Mouse (Mus musculus): ENCODE measurements at regions not wholly inside any gene's neighbourhood (a gene's known extent, or its start where the extent isn't known, plus 50 kb on each side); places are given as distances from the start of the nearest gene placed in this dataset.

DNA sequence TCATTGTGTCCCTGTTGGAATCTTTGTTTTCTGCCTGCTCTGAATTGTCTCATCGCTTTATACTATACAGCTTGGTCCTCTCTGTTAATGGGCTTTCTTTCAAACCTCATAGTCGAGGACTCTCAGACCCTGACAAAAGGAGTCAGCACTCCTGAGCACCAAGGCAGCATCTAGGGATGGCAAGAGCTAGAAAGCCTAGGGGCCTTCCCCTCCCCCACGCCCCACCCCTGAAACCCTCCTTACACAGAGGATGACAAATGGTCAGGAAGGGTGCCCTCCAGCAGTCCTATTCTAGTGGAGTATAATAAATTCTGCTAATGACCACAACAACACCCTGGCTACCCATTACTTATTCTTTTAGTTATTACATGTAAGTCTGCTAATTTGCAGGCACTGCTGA lies 74.4 kb downstream of the Tbx19 start:
- no peaks in the 10 kb centered on the region for H3K4me1 ChIP-seq (ENCODE audit: control insufficient read depth, low read depth, low read length)
- no peaks in the 10 kb centered on the region for H3K36me3 ChIP-seq (ENCODE audit: control insufficient read depth, insufficient read depth)
- H3K27ac ChIP-seq (ENCODE audit: low read length): no peak overlapping the region
- no peak overlapping the region for H3K4me2 ChIP-seq (ENCODE audit: low read depth, low read length)
- H3K9me3 ChIP-seq (replicated peaks; ENCODE audit: control insufficient read depth, low read length): no peaks in the 10 kb centered on the region
- no peaks in the 10 kb centered on the region; the same call in 1 of the 2 replicates for H3K27me3 ChIP-seq (ENCODE audit: control insufficient read depth, insufficient read depth, low read depth, low read length)
- ATAC-seq (ENCODE audit: low read depth): no peak
- no peak overlapping the region for H3K4me3 ChIP-seq (ENCODE audit: low read depth, low read length)
- 50% methylated on average over 3 of the region's 3 CpGs for WGBS (ENCODE audit: insufficient replicate concordance)
- H3K9ac ChIP-seq (ENCODE audit: low read depth, low read length): no peak overlapping the region

DNA sequence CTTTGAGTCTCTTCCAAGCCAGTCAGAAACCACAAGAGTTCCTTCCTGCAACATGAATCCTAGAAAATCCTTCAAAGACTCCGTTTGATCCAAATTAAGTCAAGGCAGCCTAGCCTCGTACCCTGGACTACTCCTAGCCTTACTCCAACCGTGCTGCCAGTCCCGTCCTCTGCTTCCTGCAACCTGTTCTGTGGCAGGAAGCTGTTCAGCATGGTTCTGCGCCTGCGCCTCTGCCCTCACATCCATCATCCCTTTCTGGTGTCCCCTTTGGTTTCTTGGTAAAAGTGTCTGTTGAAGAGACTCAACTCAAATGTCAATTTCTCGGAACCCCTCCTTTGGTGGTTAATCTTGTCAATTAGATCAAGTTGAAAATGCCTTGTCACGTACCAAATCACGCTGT lies 75.8 kb downstream of the Tbx19 start:
- Histone ChIP-seq H3K4me1 (ENCODE audit: control insufficient read depth, low read depth, low read length) (no peaks in the 10 kb centered on the region), H3K9me3 (replicated peaks; ENCODE audit: control insufficient read depth, low read length) (no peaks in the 10 kb centered on the region), H3K36me3 (ENCODE audit: control insufficient read depth, insufficient read depth) (no peaks in the 10 kb centered on the region), H3K27ac (ENCODE audit: low read length) (no peak overlapping the region), H3K4me2 (ENCODE audit: low read depth, low read length) (no peak overlapping the region), H3K9ac (ENCODE audit: low read depth, low read length) (no peak overlapping the region), H3K4me3 (ENCODE audit: low read depth, low read length) (no peak overlapping the region), H3K27me3 (ENCODE audit: control insufficient read depth, insufficient read depth, low read depth, low read length) (no peaks in the 10 kb centered on the region)
- no peak for ATAC-seq (ENCODE audit: low read depth)
- WGBS (ENCODE audit: insufficient replicate concordance): 37% methylated on average over 9 of the region's 9 CpGs

DNA sequence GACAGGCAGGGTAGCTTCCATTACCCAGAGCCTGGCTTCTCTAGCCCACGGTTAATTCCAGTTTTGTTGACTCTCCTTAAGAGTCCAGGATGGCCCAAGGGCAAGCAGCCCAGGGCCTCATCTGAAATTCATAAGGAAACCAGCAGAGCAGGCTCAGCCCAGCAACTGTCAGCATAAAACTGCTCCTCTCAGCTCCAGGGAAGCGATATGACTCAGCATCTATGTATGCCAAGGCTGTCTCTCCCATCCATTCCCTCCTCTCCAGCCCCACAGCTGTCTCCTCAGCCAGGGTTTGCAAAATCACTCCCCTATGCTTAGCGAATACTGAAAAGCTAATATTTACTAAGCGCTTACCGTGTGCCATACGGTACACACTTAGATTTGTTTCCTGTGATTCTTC lies 76.4 kb downstream of the Tbx19 start:
- Histone ChIP-seq H3K27me3 (ENCODE audit: control insufficient read depth, insufficient read depth, low read depth, low read length) (no peaks in the 10 kb centered on the region), H3K4me2 (ENCODE audit: low read depth, low read length) (no peak overlapping the region), H3K4me1 (ENCODE audit: control insufficient read depth, low read depth, low read length) (no peaks in the 10 kb centered on the region), H3K9me3 (replicated peaks; ENCODE audit: control insufficient read depth, low read length) (no peaks in the 10 kb centered on the region), H3K9ac (ENCODE audit: low read depth, low read length) (no peak overlapping the region), H3K27ac (ENCODE audit: low read length) (no peak overlapping the region), H3K4me3 (ENCODE audit: low read depth, low read length) (no peak overlapping the region), H3K36me3 (ENCODE audit: control insufficient read depth, insufficient read depth) (no peaks in the 10 kb centered on the region)
- 62% methylated on average over 6 of the region's 6 CpGs for WGBS (ENCODE audit: insufficient replicate concordance)
- ATAC-seq (ENCODE audit: low read depth): no peak

DNA sequence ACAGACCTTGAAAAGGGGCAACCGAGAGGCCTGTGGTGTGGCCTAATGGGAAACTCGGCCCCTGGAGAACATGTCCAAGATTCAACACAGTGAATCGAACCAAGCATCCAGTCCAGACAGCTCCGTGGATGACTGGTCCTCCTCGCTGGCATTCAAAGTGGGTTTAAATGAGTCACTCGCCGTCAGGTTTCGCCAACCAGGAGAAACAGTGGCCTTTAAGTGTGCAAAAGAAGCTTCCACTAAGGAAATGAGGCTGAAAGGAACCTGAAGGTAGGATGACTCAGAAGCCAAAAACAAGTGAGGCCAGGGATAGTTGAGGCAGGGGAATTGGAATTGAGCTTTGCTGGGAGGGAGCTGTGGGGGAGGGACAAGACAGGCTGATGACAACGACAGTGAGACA lies 80.2 kb downstream of the Tbx19 start:
- 67% methylated on average over 9 of the region's 9 CpGs for WGBS (ENCODE audit: insufficient replicate concordance)
- H3K4me3 ChIP-seq (ENCODE audit: low read depth, low read length): no peak overlapping the region
- no peak overlapping the region for H3K4me2 ChIP-seq (ENCODE audit: low read depth, low read length)
- H3K27me3 ChIP-seq (ENCODE audit: control insufficient read depth, insufficient read depth, low read depth, low read length): no peaks in the 10 kb centered on the region
- H3K9me3 ChIP-seq (replicated peaks; ENCODE audit: control insufficient read depth, low read length): no peaks in the 10 kb centered on the region
- H3K9ac ChIP-seq (ENCODE audit: low read depth, low read length): no peak overlapping the region
- no peak overlapping the region for H3K27ac ChIP-seq (ENCODE audit: low read length)
- H3K36me3 ChIP-seq (ENCODE audit: control insufficient read depth, insufficient read depth): no peaks in the 10 kb centered on the region
- no peak for ATAC-seq (ENCODE audit: low read depth)
- no peaks in the 10 kb centered on the region for H3K4me1 ChIP-seq (ENCODE audit: control insufficient read depth, low read depth, low read length)

DNA sequence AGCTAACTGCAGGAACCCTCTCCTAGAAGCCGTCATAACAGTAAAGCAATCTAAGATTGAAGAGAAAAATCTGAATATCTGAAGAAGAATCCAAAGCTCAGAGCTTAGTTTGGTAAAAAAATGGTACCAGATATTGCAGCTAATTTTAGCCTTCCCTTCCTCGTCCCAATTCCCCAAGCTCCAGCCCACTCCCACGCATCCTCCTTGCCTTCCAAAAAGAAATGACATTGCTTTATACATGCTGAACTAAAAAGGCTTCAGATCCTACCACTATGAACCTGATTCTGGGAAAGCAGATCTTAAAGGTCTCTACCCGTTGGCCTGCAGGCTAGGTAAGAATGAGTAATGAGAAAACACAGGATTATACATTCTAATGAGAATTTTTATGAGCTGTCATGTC lies 83.3 kb downstream of the Tbx19 start:
- H3K4me2 ChIP-seq (ENCODE audit: low read depth, low read length): no peak overlapping the region
- H3K27me3 ChIP-seq (ENCODE audit: control insufficient read depth, insufficient read depth, low read depth, low read length): no peaks in the 10 kb centered on the region
- no peaks in the 10 kb centered on the region for H3K36me3 ChIP-seq (ENCODE audit: control insufficient read depth, insufficient read depth)
- 53% methylated on average over 4 of the region's 4 CpGs for WGBS (ENCODE audit: insufficient replicate concordance)
- H3K4me1 ChIP-seq (ENCODE audit: control insufficient read depth, low read depth, low read length): no peaks in the 10 kb centered on the region
- no peak overlapping the region for H3K4me3 ChIP-seq (ENCODE audit: low read depth, low read length)
- H3K9ac ChIP-seq (ENCODE audit: low read depth, low read length): no peak overlapping the region
- no peak for ATAC-seq (ENCODE audit: low read depth)
- H3K27ac ChIP-seq (ENCODE audit: low read length): no peak overlapping the region
- no peaks in the 10 kb centered on the region for H3K9me3 ChIP-seq (replicated peaks; ENCODE audit: control insufficient read depth, low read length)

DNA sequence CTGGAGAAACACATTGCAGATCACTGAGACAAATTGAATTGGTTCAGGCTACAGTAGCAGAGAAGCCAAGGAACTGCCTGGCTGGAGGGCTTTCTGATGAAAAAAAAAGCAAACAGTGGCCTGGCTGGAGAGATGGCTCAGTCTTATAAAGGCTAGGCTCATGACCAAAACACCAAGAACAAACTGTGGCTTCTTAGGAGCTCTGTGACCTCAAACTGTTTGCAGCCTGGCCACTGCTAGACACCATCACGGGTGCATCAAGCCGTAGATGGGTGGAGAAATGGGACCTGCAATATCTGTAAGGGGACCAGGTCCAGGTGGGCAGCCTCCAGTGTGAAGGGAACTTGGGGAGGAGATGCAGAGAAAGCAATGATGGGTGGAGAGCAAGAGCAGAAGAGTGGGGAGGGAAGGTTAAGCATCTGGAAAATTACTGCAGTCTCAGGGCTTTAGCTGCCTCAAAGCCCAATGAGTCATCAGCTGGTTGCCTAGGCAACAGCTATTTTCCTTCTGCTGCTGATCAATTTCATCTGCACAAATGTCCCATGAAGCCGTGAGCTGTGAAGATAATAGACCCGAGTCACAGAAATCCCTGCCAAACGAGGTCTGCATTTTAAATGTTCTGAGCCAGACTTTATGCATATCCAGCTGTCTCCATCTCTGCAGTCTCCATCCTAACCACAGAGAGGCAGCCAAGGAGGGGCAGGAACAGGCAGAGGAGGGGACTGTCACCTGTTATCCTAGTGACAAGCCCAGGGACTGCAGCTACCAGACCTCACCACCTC lies 85.1 kb downstream of the Tbx19 start:
- Histone ChIP-seq H3K36me3 (ENCODE audit: control insufficient read depth, insufficient read depth) (no peaks in the 10 kb centered on the region), H3K9ac (ENCODE audit: low read depth, low read length) (no peak overlapping the region), H3K4me1 (ENCODE audit: control insufficient read depth, low read depth, low read length) (no peaks in the 10 kb centered on the region), H3K4me3 (ENCODE audit: low read depth, low read length) (no peak overlapping the region), H3K9me3 (replicated peaks; ENCODE audit: control insufficient read depth, low read length) (no peaks in the 10 kb centered on the region), H3K27ac (ENCODE audit: low read length) (no peak overlapping the region), H3K4me2 (ENCODE audit: low read depth, low read length) (no peak overlapping the region), H3K27me3 (ENCODE audit: control insufficient read depth, insufficient read depth, low read depth, low read length) (no peaks in the 10 kb centered on the region)
- WGBS (ENCODE audit: insufficient replicate concordance): 44% methylated on average over 5 of the region's 5 CpGs
- no peak for ATAC-seq (ENCODE audit: low read depth)

DNA sequence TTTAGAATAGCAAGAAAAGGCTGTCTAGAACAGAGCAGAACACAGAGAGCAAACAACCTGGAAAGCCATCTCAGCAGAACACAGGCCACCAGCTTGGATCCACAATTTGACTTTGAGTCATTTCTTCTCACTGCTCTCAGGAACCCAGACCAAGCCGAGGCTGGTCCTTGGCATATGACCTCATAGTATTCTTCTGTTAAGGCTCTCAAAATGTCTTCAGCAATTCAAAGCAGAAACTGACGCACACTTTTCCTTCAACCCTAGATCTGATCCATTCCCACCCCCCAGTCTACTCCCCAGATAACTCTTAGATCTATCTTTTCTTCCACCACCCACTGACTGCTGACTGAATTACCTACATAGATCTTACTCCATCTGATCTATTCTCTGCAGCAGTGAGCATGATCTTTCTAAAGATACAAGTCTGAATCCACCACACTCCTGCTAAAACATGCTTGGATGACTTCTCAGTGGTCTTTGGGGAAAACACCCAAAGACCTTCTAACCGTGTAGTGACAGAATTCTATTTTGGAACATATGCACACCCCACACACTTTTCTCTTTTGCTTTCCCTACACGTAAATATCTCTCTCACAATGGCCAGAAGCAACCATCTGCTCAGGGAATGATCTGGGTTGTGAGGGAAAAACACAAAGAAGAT lies 88.6 kb downstream of the Tbx19 start:
- H3K9ac ChIP-seq (ENCODE audit: low read depth, low read length): no peak overlapping the region
- H3K4me3 ChIP-seq (ENCODE audit: low read depth, low read length): no peak overlapping the region
- H3K4me1 ChIP-seq (ENCODE audit: control insufficient read depth, low read depth, low read length): no peaks in the 10 kb centered on the region
- no peaks in the 10 kb centered on the region for H3K27me3 ChIP-seq (ENCODE audit: control insufficient read depth, insufficient read depth, low read depth, low read length)
- 61% methylated on average over 4 of the region's 4 CpGs for WGBS (ENCODE audit: insufficient replicate concordance)
- H3K27ac ChIP-seq (ENCODE audit: low read length): no peak overlapping the region
- H3K9me3 ChIP-seq (replicated peaks; ENCODE audit: control insufficient read depth, low read length): no peaks in the 10 kb centered on the region
- no peak overlapping the region for H3K4me2 ChIP-seq (ENCODE audit: low read depth, low read length)
- ATAC-seq (ENCODE audit: low read depth): no peak
- no peaks in the 10 kb centered on the region for H3K36me3 ChIP-seq (ENCODE audit: control insufficient read depth, insufficient read depth)

DNA sequence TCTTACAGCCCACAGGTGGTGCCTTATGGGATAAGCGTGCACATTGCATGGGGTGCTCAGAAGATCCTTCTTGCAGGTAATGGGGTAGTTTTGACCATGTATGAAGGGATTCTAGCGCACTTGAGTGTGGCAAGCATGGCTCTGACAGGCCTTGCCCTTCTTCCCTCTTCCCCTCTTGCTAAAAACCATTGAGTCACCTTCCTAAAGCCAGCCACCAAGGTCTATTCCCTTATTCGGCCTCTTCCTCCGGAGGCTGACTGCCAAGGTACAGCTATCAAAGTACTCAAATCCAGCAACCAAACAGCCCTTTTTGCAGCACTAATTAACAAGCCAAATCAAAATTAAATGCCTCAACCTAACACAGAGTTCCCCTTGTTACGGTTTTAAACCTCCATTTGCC lies 95.6 kb downstream of the Tbx19 start:
- Histone ChIP-seq H3K9me3 (replicated peaks; ENCODE audit: control insufficient read depth, low read length) (no peaks in the 10 kb centered on the region), H3K4me2 (ENCODE audit: low read depth, low read length) (no peak overlapping the region), H3K4me3 (ENCODE audit: low read depth, low read length) (no peak overlapping the region), H3K27me3 (ENCODE audit: control insufficient read depth, insufficient read depth, low read depth, low read length) (no peaks in the 10 kb centered on the region), H3K9ac (ENCODE audit: low read depth, low read length) (no peak overlapping the region), H3K27ac (ENCODE audit: low read length) (no peak overlapping the region), H3K4me1 (ENCODE audit: control insufficient read depth, low read depth, low read length) (no peaks in the 10 kb centered on the region), H3K36me3 (ENCODE audit: control insufficient read depth, insufficient read depth) (no peaks in the 10 kb centered on the region)
- ATAC-seq (ENCODE audit: low read depth): no peak
- WGBS (ENCODE audit: insufficient replicate concordance): 59% methylated on average over 5 of the region's 5 CpGs

DNA sequence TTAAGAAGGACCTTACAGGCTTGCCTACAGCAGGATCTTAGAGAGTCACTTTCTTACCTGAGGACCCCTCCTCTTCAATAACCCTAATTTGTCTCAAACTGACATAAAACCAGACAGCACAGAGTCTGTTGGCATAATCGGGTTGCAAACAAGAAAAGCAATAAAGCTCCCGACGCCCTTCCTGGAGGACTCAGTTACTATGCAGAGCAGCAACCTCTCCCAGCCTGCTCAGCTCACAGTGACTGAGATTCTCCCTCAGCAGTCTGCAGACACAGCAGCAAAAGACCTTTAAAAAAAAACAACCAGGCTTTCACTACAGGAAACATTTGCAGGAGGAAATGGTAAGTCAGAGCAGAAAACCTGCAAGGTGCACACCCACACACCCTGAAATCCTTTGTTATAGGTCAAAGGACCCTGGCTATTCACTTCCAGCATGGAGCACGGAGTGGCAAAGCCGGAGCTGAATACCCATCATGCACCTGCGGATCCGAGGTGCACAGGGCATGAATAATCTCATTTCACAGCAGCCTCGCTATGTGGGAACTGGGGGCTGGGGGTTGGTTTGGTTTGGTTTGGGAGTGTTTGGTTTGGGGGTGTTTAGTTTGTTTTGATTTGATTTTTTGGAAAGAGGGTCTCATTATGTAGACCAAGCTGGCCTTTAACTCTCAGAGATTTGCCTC lies 97.6 kb downstream of the Tbx19 start:
- no peaks in the 10 kb centered on the region for H3K36me3 ChIP-seq (ENCODE audit: control insufficient read depth, insufficient read depth)
- no peaks in the 10 kb centered on the region for H3K4me1 ChIP-seq (ENCODE audit: control insufficient read depth, low read depth, low read length)
- no peaks in the 10 kb centered on the region for H3K9me3 ChIP-seq (replicated peaks; ENCODE audit: control insufficient read depth, low read length)
- no peaks in the 10 kb centered on the region for H3K27me3 ChIP-seq (ENCODE audit: control insufficient read depth, insufficient read depth, low read depth, low read length)
- no peak overlapping the region for H3K9ac ChIP-seq (ENCODE audit: low read depth, low read length)
- WGBS (ENCODE audit: insufficient replicate concordance): 53% methylated on average over 8 of the region's 8 CpGs
- ATAC-seq (ENCODE audit: low read depth): no peak
- no peak overlapping the region for H3K4me2 ChIP-seq (ENCODE audit: low read depth, low read length)
- no peak overlapping the region for H3K27ac ChIP-seq (ENCODE audit: low read length)
- no peak overlapping the region for H3K4me3 ChIP-seq (ENCODE audit: low read depth, low read length)

All from liver, embryonic 16.5 days (tissue).